Mouse (Mus musculus) midbrain, embryonic 14.5 days (tissue): Measurements from ENCODE around the gene Ldb2. TPM values are rescaled to one million over a fixed set of nuclear protein-coding genes. Genes with fewer than 3 reads are reported as not detected.

ENCODE experiments used
- ATAC-seq: fragments of 200-750 bp; cut with Nextera tagmentation; 2 replicates; pipeline ENCODE4 v1.8.0; 2017; ENCODE audit warnings: moderate number of reproducible peaks, moderate library complexity; ENCODE audit not compliant: low FRiP score, low TSS enrichment
- DNase-seq: peaks from one replicate; pipeline ENCODE4 v3.0.0-alpha.2; 2015
- H3K27ac ChIP-seq: fragments of 300-500 bp; sonication (generic); replicated peaks from 2 replicates; pipeline ENCODE4 v1.5.1; 2014; ENCODE audit warnings: mild to moderate bottlenecking, low read depth, low read length, moderate library complexity
- H3K27me3 ChIP-seq: fragments of 300-500 bp; sonication (generic); 2 replicates; pipeline ENCODE4 v1.6.1; 2014; ENCODE audit warnings: low read length, control low read depth, mixed read lengths; ENCODE audit not compliant: control insufficient read depth, insufficient read depth
- H3K36me3 ChIP-seq: fragments of 300-500 bp; sonication (generic); 2 replicates; pipeline ENCODE4 v1.6.1; 2014; ENCODE audit warnings: low read length, control low read depth; ENCODE audit not compliant: control insufficient read depth, insufficient read depth
- H3K4me1 ChIP-seq: fragments of 300-500 bp; sonication (generic); 2 replicates; pipeline ENCODE4 v1.6.1; 2014; ENCODE audit warnings: mild to moderate bottlenecking, antibody characterized with exemption, low read length, control low read depth; ENCODE audit not compliant: control insufficient read depth, insufficient read depth
- H3K4me2 ChIP-seq: fragments of 300-500 bp; sonication (generic); 2 replicates; pipeline ENCODE4 v1.6.1; 2014; ENCODE audit warnings: mild to moderate bottlenecking, low read length, moderate library complexity
- H3K4me3 ChIP-seq: fragments of 300-500 bp; sonication (generic); replicated peaks from 2 replicates; pipeline ENCODE4 v1.5.1; 2014; ENCODE audit warnings: low read depth, low read length
- H3K9ac ChIP-seq: fragments of 300-500 bp; sonication (generic); replicated peaks from 2 replicates; pipeline ENCODE4 v1.6.1; 2014; ENCODE audit warnings: mild to moderate bottlenecking, low read length, moderate library complexity
- H3K9me3 ChIP-seq: fragments of 300-500 bp; sonication (generic); 2 replicates; pipeline ENCODE4 v1.6.1; 2016; ENCODE audit warnings: low read length, control low read depth, mixed read lengths; ENCODE audit not compliant: control insufficient read depth
- WGBS: fragments of 180-500 bp; shearing (Covaris S2); extraction: QIAGEN DNeasy Blood & Tissue Kit; methylation state at CpG from one replicate; pipeline ENCODE4 v1.1.7; 2014; 5-methylcytosine and 5-hydroxymethylcytosine counted together
- polyA plus RNA-seq: library from polyadenylated mRNA; unstranded; fragments of >200 nt; fragmentation: Nextera tagmentation; extraction: Ambion mirVana; gene quantifications from 2 replicates; pipeline ENCODE4 v1.2.1, GENCODE M21; 2014

Gene Ldb2
- polyA plus RNA-seq, 1 experiment from 2014 or later, result 51.8 TPM

DNA sequence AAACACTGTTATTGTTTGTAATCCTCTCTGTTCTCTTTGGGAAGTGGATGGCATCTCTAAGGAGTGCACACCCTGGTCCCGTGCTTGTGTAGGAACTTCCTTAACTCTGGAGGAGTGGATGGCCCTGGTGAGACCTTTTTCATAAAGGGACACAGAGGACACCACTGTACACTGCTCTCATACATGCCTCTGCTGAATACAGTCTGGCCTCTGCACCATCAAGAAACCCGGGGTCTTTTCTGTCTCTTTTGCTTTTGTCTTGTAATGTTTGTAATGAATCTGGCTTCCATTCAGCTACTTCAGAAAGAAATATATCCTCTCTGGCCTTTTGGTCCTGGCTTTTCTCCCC lies 152.7 kb downstream of the Ldb2 start:
- no peaks in the 10 kb centered on the region for H3K36me3 ChIP-seq
- DNase-seq (no peak), ATAC-seq (no peak)
- no peak overlapping the region for H3K9ac ChIP-seq
- 44% methylated on average over 2 of the region's 2 CpGs for WGBS
- H3K27ac ChIP-seq, result no peak overlapping the region
- H3K4me3 ChIP-seq, result no peak overlapping the region
- no peaks in the 10 kb centered on the region for H3K27me3 ChIP-seq
- H3K4me1 ChIP-seq, result peaks cover 4% of the 10 kb centered on the region; the same call in 1 of the 2 replicates
- no peaks in the 10 kb centered on the region for H3K9me3 ChIP-seq
- H3K4me2 ChIP-seq, result no peak overlapping the region

- H3K27ac ChIP-seq, result no peak overlapping the region
- DNase-seq (peak; percentile 19), ATAC-seq (no peak)
- H3K4me1 ChIP-seq, result peaks cover 4% of the 10 kb centered on the region; the same call in 1 of the 2 replicates
- H3K9me3 ChIP-seq, result no peaks in the 10 kb centered on the region
- H3K9ac ChIP-seq, result no peak overlapping the region
- no peaks in the 10 kb centered on the region for H3K36me3 ChIP-seq
- H3K4me3 ChIP-seq, result no peak overlapping the region
- WGBS, result 56% methylated on average over 4 of the region's 4 CpGs
- no peaks in the 10 kb centered on the region for H3K27me3 ChIP-seq
- H3K4me2 ChIP-seq, result no peak overlapping the region
Measured at GRCm38 (mm10) chr5:44645952-44646841, 153.3 kb downstream of the Ldb2 start.

DNA sequence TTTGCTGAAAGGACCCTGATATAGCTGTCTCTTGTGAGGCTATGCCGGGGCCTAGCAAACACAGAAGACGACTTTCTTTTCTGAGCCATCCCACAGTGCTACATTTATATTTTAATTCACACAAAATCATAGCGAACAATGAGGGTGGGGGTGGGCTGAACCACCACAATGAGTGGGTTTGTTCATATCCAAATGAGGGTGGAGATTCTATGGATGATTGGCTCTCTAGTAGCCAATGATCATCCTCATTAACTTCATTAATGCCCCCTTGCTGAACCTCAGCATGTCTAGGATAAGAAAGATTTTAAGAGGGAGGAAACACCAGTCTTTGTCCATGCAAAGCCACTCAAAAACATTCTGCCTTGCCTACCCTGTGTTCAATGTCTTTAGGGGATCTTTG lies 156.4 kb downstream of the Ldb2 start:
- Histone ChIP-seq H3K27ac (no peak overlapping the region), H3K4me2 (no peak overlapping the region), H3K9ac (no peak overlapping the region), H3K36me3 (no peaks in the 10 kb centered on the region), H3K9me3 (no peaks in the 10 kb centered on the region), H3K4me3 (no peak overlapping the region), H3K4me1 (peaks cover 4% of the 10 kb centered on the region; the same call in 1 of the 2 replicates), H3K27me3 (no peaks in the 10 kb centered on the region)
- DNase-seq, result no peak
- 18% methylated on average over 3 of the region's 3 CpGs for WGBS
- ATAC-seq, result no peak

GRCm38 (mm10) chr5:44641060-44641459 lies 158.4 kb downstream of the Ldb2 start:
- Histone ChIP-seq H3K9ac (no peak overlapping the region), H3K4me3 (no peak overlapping the region), H3K27me3 (no peaks in the 10 kb centered on the region), H3K27ac (no peak overlapping the region), H3K36me3 (no peaks in the 10 kb centered on the region), H3K4me1 (no peaks in the 10 kb centered on the region; the same call in 1 of the 2 replicates), H3K4me2 (no peak overlapping the region), H3K9me3 (no peaks in the 10 kb centered on the region)
- DNase-seq (no peak), ATAC-seq (no peak)
- 87% methylated on average over 4 of the region's 4 CpGs for WGBS

GRCm38 (mm10) chr5:44635546-44635945 lies 163.9 kb downstream of the Ldb2 start:
- ATAC-seq, result no peak
- Histone ChIP-seq H3K4me1 (no peaks in the 10 kb centered on the region), H3K4me3 (no peak overlapping the region), H3K36me3 (no peaks in the 10 kb centered on the region), H3K27me3 (no peaks in the 10 kb centered on the region), H3K9ac (no peak overlapping the region), H3K9me3 (no peaks in the 10 kb centered on the region), H3K27ac (no peak overlapping the region), H3K4me2 (no peak overlapping the region)
- DNase-seq, result no peak
- 93% methylated on average over 6 of the region's 6 CpGs for WGBS

GRCm38 (mm10) chr5:44629034-44629625 lies 170.3 kb downstream of the Ldb2 start:
- H3K4me1 ChIP-seq, result peaks cover 10% of the 10 kb centered on the region
- H3K4me2 ChIP-seq, result no peak overlapping the region
- H3K27me3 ChIP-seq, result no peaks in the 10 kb centered on the region
- H3K9me3 ChIP-seq, result no peaks in the 10 kb centered on the region
- DNase-seq, result peak; percentile 64
- no peak overlapping the region for H3K9ac ChIP-seq
- WGBS, result 41% methylated on average over 3 of the region's 3 CpGs
- 0 out of 2 replicates have a peak overlapping the region, but pooled peaks have one; percentile 45 for H3K27ac ChIP-seq
- ATAC-seq, result no peak
- no peak overlapping the region for H3K4me3 ChIP-seq
- H3K36me3 ChIP-seq, result no peaks in the 10 kb centered on the region

- no peak overlapping the region for H3K9ac ChIP-seq
- ATAC-seq (no peak), DNase-seq (no peak)
- H3K27me3 ChIP-seq, result no peaks in the 10 kb centered on the region
- no peaks in the 10 kb centered on the region for H3K36me3 ChIP-seq
- peaks cover 10% of the 10 kb centered on the region for H3K4me1 ChIP-seq
- no peak overlapping the region for H3K27ac ChIP-seq
- WGBS, result 50% methylated on average over 5 of the region's 5 CpGs
- no peak overlapping the region for H3K4me3 ChIP-seq
- H3K9me3 ChIP-seq, result no peaks in the 10 kb centered on the region
- no peak overlapping the region for H3K4me2 ChIP-seq
Measured at GRCm38 (mm10) chr5:44627487-44627886, 172.0 kb downstream of the Ldb2 start.

- Histone ChIP-seq H3K27ac (no peak overlapping the region), H3K4me1 (peaks cover 10% of the 10 kb centered on the region), H3K27me3 (no peaks in the 10 kb centered on the region), H3K9ac (no peak overlapping the region), H3K4me3 (no peak overlapping the region), H3K36me3 (no peaks in the 10 kb centered on the region), H3K9me3 (no peaks in the 10 kb centered on the region), H3K4me2 (no peak overlapping the region)
- ATAC-seq (no peak), DNase-seq (no peak)
- WGBS, result 87% methylated on average over 2 of the region's 2 CpGs
Measured at GRCm38 (mm10) chr5:44626885-44627284, 172.6 kb downstream of the Ldb2 start.

- peaks cover 10% of the 10 kb centered on the region for H3K4me1 ChIP-seq
- H3K4me2 ChIP-seq, result no peak overlapping the region
- H3K9me3 ChIP-seq, result no peaks in the 10 kb centered on the region
- DNase-seq, result peak; percentile 32
- no peak for ATAC-seq
- WGBS, result 70% methylated on average over 2 of the region's 2 CpGs
- H3K27ac ChIP-seq, result no peak overlapping the region
- no peak overlapping the region for H3K4me3 ChIP-seq
- no peaks in the 10 kb centered on the region for H3K36me3 ChIP-seq
- H3K9ac ChIP-seq, result no peak overlapping the region
- no peaks in the 10 kb centered on the region for H3K27me3 ChIP-seq
Measured at GRCm38 (mm10) chr5:44626114-44626513, 173.4 kb downstream of the Ldb2 start.
